Mouse (Mus musculus) spleen, adult 2 months (tissue): ENCODE data around the gene Map4k3. TPM values are rescaled to one million over a fixed set of nuclear protein-coding genes. Genes with fewer than 3 reads are reported as not detected.

ENCODE experiments used
- DNase-seq, 2 experiments: peaks; one replicate each; pipeline versions ENCODE4 v3.0.0 to v3.0.0-alpha.2; 2012 to 2021; ENCODE audit warnings: low spot score in 2 of 2, low read depth in 1 of 2
- H3K27ac ChIP-seq: fragments of 200-500 bp; 2 replicates; pipeline ENCODE4 v1.5.1; 2012; ENCODE audit warnings: low read length, inconsistent platforms; ENCODE audit not compliant: insufficient read depth
- H3K27me3 ChIP-seq: fragments of 200-500 bp; 2 replicates; pipeline ENCODE4 v1.6.1; 2012; ENCODE audit warnings: mild to moderate bottlenecking, moderate library complexity, low read length, inconsistent platforms; ENCODE audit not compliant: control insufficient read depth, insufficient read depth
- H3K36me3 ChIP-seq: fragments of 200-500 bp; 2 replicates; pipeline ENCODE4 v1.6.1; 2012; ENCODE audit warnings: mild to moderate bottlenecking, low read length, inconsistent platforms; ENCODE audit not compliant: control insufficient read depth, insufficient read depth
- H3K4me1 ChIP-seq: fragments of 200-500 bp; 2 replicates; pipeline ENCODE4 v1.6.1; 2011; ENCODE audit warnings: inconsistent platforms; ENCODE audit not compliant: control insufficient read depth, insufficient read depth, insufficient read length
- H3K4me3 ChIP-seq: fragments of 200-500 bp; 2 replicates; pipeline ENCODE4 v1.5.1; 2011; ENCODE audit warnings: mild to moderate bottlenecking, inconsistent platforms; ENCODE audit not compliant: insufficient read depth, insufficient read length; ENCODE audit errors: extremely low read depth
- CTCF ChIP-seq: fragments of 200-500 bp; IDR thresholded peaks from 2 replicates; pipeline ENCODE4 v1.5.1; 2011; ENCODE audit warnings: mild to moderate bottlenecking, inconsistent platforms; ENCODE audit not compliant: insufficient read depth, insufficient read length, insufficient replicate concordance; ENCODE audit errors: extremely low read depth
- POLR2A ChIP-seq: fragments of 200-500 bp; IDR thresholded peaks from 2 replicates; pipeline ENCODE4 v1.6.1; 2011; ENCODE audit warnings: low read depth, low read length, inconsistent platforms
- WGBS: fragments of 180-500 bp; shearing (Covaris S2); methylation state at CpG from one replicate; pipeline ENCODE4 v1.1.7; 2018; 5-methylcytosine and 5-hydroxymethylcytosine counted together
- polyA plus RNA-seq: library from polyadenylated mRNA; depleted of rRNA; stranded (reverse); fragments of >200 nt; gene quantifications from 2 replicates; pipeline ENCODE4 v1.2.3, GENCODE M21; 2012

Gene Map4k3
- polyA plus RNA-seq, 1 experiment = 4.3 TPM

- H3K36me3 ChIP-seq = 0 out of 2 replicates have a peak, but pooled peaks cover 1% of the 10 kb centered on the region
- 90% methylated on average over 13 of the region's 13 CpGs for WGBS
- H3K27ac ChIP-seq = no peak overlapping the region
- H3K27me3 ChIP-seq = no peaks in the 10 kb centered on the region
- no peaks in the 10 kb centered on the region; the same call in 1 of the 2 replicates for H3K4me1 ChIP-seq
- H3K4me3 ChIP-seq = no peak overlapping the region
- no peak for DNase-seq
- TF ChIP-seq CTCF (no peak), POLR2A (no peak)
Observed at GRCm38 (mm10) chr17:80619556-80619955, 108.7 kb downstream of the Map4k3 start.

- Histone ChIP-seq H3K4me3 (no peak overlapping the region), H3K27ac (no peak overlapping the region), H3K27me3 (no peaks in the 10 kb centered on the region), H3K4me1 (no peaks in the 10 kb centered on the region; the same call in 1 of the 2 replicates), H3K36me3 (0 out of 2 replicates have a peak, but pooled peaks cover 1% of the 10 kb centered on the region)
- WGBS = 92% methylated on average over 5 of the region's 5 CpGs
- no peak for DNase-seq
- TF ChIP-seq CTCF = no peak
- no peak for TF ChIP-seq POLR2A
Observed at GRCm38 (mm10) chr17:80618890-80619289, 109.4 kb downstream of the Map4k3 start.

GRCm38 (mm10) chr17:80603806-80604205 is 124.5 kb downstream of the Map4k3 start:
- no peak for TF ChIP-seq CTCF
- no peak for TF ChIP-seq POLR2A
- Histone ChIP-seq H3K27me3 (no peaks in the 10 kb centered on the region), H3K36me3 (peaks cover 11% of the 10 kb centered on the region), H3K27ac (no peak overlapping the region), H3K4me1 (no peaks in the 10 kb centered on the region), H3K4me3 (no peak overlapping the region)
- 81% methylated on average over 6 of the region's 6 CpGs for WGBS
- DNase-seq = no peak

GRCm38 (mm10) chr17:80603079-80603625 is 125.1 kb downstream of the Map4k3 start:
- Histone ChIP-seq H3K4me1 (no peaks in the 10 kb centered on the region), H3K27ac (no peak overlapping the region), H3K27me3 (no peaks in the 10 kb centered on the region), H3K4me3 (no peak overlapping the region), H3K36me3 (peaks cover 7% of the 10 kb centered on the region; the same call in 1 of the 2 replicates)
- WGBS = 96% methylated on average over 19 of the region's 19 CpGs
- TF ChIP-seq POLR2A (no peak), CTCF (no peak)
- no peak for DNase-seq

GRCm38 (mm10) chr17:80601371-80601770 is 126.9 kb downstream of the Map4k3 start:
- Histone ChIP-seq H3K4me3 (no peak overlapping the region), H3K36me3 (peaks cover 8% of the 10 kb centered on the region), H3K27me3 (no peaks in the 10 kb centered on the region), H3K27ac (no peak overlapping the region), H3K4me1 (no peaks in the 10 kb centered on the region)
- 85% methylated on average over 13 of the region's 13 CpGs for WGBS
- no peak for TF ChIP-seq POLR2A
- no peak for TF ChIP-seq CTCF
- no peak for DNase-seq

DNA sequence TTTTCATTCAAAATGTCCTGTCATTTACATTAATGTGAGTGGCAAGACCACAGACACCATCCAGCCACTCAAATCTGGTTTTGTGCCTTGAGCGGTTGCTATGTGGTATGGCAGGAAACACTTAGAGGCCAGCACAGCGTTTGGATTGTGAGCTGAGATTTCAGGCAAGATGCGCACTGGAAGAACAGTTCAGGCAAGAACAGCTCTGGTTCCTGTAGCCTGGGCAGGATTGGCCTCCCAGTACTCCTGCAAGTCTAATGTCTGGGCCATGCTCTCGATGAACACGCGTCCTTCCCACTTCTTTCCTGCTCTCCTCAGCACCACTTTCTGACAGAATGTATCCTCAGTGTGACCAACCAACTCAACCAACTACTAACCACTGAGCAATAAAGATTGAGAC is 145.2 kb downstream of the Map4k3 start:
- Histone ChIP-seq H3K4me1 (no peaks in the 10 kb centered on the region), H3K27me3 (no peaks in the 10 kb centered on the region), H3K27ac (no peak overlapping the region), H3K4me3 (no peak overlapping the region), H3K36me3 (no peaks in the 10 kb centered on the region; the same call in 1 of the 2 replicates)
- no peak for DNase-seq
- WGBS = 92% methylated on average over 6 of the region's 6 CpGs
- TF ChIP-seq CTCF (no peak), POLR2A (no peak)

GRCm38 (mm10) chr17:80579901-80580300 is 148.4 kb downstream of the Map4k3 start:
- Histone ChIP-seq H3K27ac (no peak overlapping the region), H3K27me3 (0 out of 2 replicates have a peak, but pooled peaks cover 2% of the 10 kb centered on the region), H3K36me3 (no peaks in the 10 kb centered on the region; the same call in 1 of the 2 replicates), H3K4me1 (peaks cover 4% of the 10 kb centered on the region; the same call in 1 of the 2 replicates), H3K4me3 (no peak overlapping the region)
- DNase-seq = no peak
- WGBS = 91% methylated on average over 6 of the region's 6 CpGs
- no peak for TF ChIP-seq POLR2A
